ENCODE assay signal across 20 mouse cellular contexts in the genomic region with DNA sequence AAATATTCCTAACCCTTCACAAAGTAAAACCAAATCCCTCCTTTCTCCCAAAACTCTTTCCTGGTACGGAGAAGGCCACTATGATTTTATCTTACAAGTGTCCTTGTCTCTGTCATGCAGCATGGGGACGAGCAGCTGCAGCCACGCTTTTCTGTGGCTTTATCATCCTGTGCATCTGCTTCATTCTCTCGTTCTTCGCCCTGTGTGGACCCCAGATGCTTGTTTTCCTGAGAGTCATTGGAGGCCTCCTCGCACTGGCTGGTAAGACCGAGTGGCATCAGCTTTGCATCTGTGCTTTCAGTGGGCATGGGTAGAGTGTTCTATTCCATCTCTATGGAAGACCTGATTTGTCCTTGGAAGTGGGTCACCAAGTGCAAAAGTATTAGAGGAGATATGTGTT.
"Had no signal": no experiment of that assay in that cellular context is flagged by ENCODE, and none has a peak within 500 bp of the region (broad histone marks: within the 10 kb centered on the region; RNA-seq: fewer than 3 reads in every experiment).

No protein-coding gene starts in this region.

- DNase-seq: lung, adult 18-20 months; lung, embryonic 14.5 days; lung, postnatal 10 days; lung, postnatal 4 days; retina, postnatal 1 day; right cerebral cortex, adult 18-20 months; right cerebral cortex, postnatal 25 days; right cerebral cortex, postnatal 4 days; spleen, adult 18-20 months; thymus, adult 18-20 months; thymus, postnatal 14 days; thymus, postnatal 36 days had no signal

- H3K27ac ChIP-seq: limb, embryonic 15.5 days; liver, embryonic 15.5 days; midbrain, embryonic 13.5 days; midbrain, embryonic 15.5 days; neural tube, embryonic 13.5 days; neural tube, embryonic 15.5 days had no signal

- ATAC-seq: midbrain, embryonic 13.5 days; midbrain, embryonic 15.5 days had no signal

- H3K9me3 ChIP-seq: limb, embryonic 15.5 days; liver, embryonic 15.5 days; midbrain, embryonic 13.5 days; midbrain, embryonic 15.5 days; neural tube, embryonic 13.5 days; neural tube, embryonic 15.5 days had no signal

- H3K4me1 ChIP-seq: limb, embryonic 15.5 days; midbrain, embryonic 13.5 days; midbrain, embryonic 15.5 days; neural tube, embryonic 13.5 days; neural tube, embryonic 15.5 days had no signal

- H3K36me3 ChIP-seq: limb, embryonic 15.5 days; liver, embryonic 15.5 days; midbrain, embryonic 13.5 days; midbrain, embryonic 15.5 days; neural tube, embryonic 13.5 days; neural tube, embryonic 15.5 days had no signal

- H3K27me3 ChIP-seq: limb, embryonic 15.5 days; liver, embryonic 15.5 days; midbrain, embryonic 13.5 days; midbrain, embryonic 15.5 days; neural tube, embryonic 13.5 days; neural tube, embryonic 15.5 days had no signal

- H3K4me2 ChIP-seq: limb, embryonic 15.5 days; liver, embryonic 15.5 days; lung, embryonic 14.5 days; midbrain, embryonic 11.5 days; midbrain, embryonic 13.5 days; midbrain, embryonic 15.5 days; neural tube, embryonic 13.5 days; neural tube, embryonic 15.5 days had no signal

- H3K9ac ChIP-seq: limb, embryonic 15.5 days; liver, embryonic 15.5 days; lung, embryonic 14.5 days; midbrain, embryonic 13.5 days; midbrain, embryonic 15.5 days; neural tube, embryonic 13.5 days; neural tube, embryonic 15.5 days had no signal

- H3K4me3 ChIP-seq: limb, embryonic 15.5 days; liver, embryonic 15.5 days; midbrain, embryonic 13.5 days; midbrain, embryonic 15.5 days; myocyte; neural tube, embryonic 13.5 days; neural tube, embryonic 15.5 days had no signal
